Mouse (Mus musculus) forebrain, embryonic 15.5 days (tissue): ENCODE results near the gene Gm45062. TPM values are rescaled to one million over a fixed set of nuclear protein-coding genes. Genes with fewer than 3 reads are reported as not detected.
A peak's percentile ranks its signal among the peaks of the same experiment; 100 is the strongest.

Experiments used
- ATAC-seq: fragments of 200-750 bp; cut with Nextera tagmentation; replicated peaks from 2 replicates; pipeline ENCODE4 v1.8.0; 2017; ENCODE audit warnings: mild to moderate bottlenecking, moderate TSS enrichment, moderate library complexity
- H3K27ac ChIP-seq: fragments of 300-500 bp; sonication (generic); replicated peaks from 2 replicates; pipeline ENCODE4 v1.5.1; 2015; ENCODE audit warnings: mild to moderate bottlenecking, inconsistent platforms
- H3K27me3 ChIP-seq: fragments of 300-500 bp; sonication (generic); 2 replicates; pipeline ENCODE4 v1.6.1; 2015; ENCODE audit warnings: inconsistent platforms
- H3K36me3 ChIP-seq: fragments of 300-500 bp; sonication (generic); 2 replicates; pipeline ENCODE4 v1.6.1; 2015; ENCODE audit warnings: mild to moderate bottlenecking, inconsistent platforms
- H3K4me1 ChIP-seq: fragments of 300-500 bp; sonication (generic); 2 replicates; pipeline ENCODE4 v1.6.1; 2015; ENCODE audit warnings: inconsistent platforms
- H3K4me2 ChIP-seq: fragments of 300-500 bp; sonication (generic); replicated peaks from 2 replicates; pipeline ENCODE4 v1.6.1; 2015; ENCODE audit warnings: mild to moderate bottlenecking, inconsistent platforms
- H3K4me3 ChIP-seq: fragments of 300-500 bp; sonication (generic); 2 replicates; pipeline ENCODE4 v1.5.1; 2015; ENCODE audit warnings: mild to moderate bottlenecking, inconsistent platforms
- H3K9ac ChIP-seq: fragments of 300-500 bp; sonication (generic); replicated peaks from 2 replicates; pipeline ENCODE4 v1.6.1; 2015; ENCODE audit warnings: mild to moderate bottlenecking, inconsistent platforms
- H3K9me3 ChIP-seq: fragments of 300-500 bp; sonication (generic); 2 replicates; pipeline ENCODE4 v1.6.1; 2016; ENCODE audit warnings: inconsistent platforms
- WGBS: fragments of 180-500 bp; shearing (Covaris S2); methylation state at CpG from one replicate; pipeline ENCODE4 v1.1.7; 2015; ENCODE audit warnings: mixed read lengths; 5-methylcytosine and 5-hydroxymethylcytosine counted together
- polyA plus RNA-seq: library from polyadenylated mRNA; unstranded; fragments of >200 nt; fragmentation: Nextera tagmentation; extraction: Ambion mirVana; gene quantifications from 2 replicates; pipeline ENCODE4 v1.2.1, GENCODE M21; 2015

The Gm45062 gene
- polyA plus RNA-seq, 1 experiment from 2014 or later = 21.8 TPM

- WGBS = 94% methylated on average over 8 of the region's 8 CpGs
- Histone ChIP-seq H3K9ac (no peak overlapping the region), H3K27me3 (no peaks in the 10 kb centered on the region), H3K4me2 (no peak overlapping the region), H3K4me1 (no peaks in the 10 kb centered on the region), H3K9me3 (no peaks in the 10 kb centered on the region), H3K27ac (no peak overlapping the region), H3K4me3 (no peak overlapping the region), H3K36me3 (no peaks in the 10 kb centered on the region)
- no peak for ATAC-seq
Measured at GRCm38 (mm10) chr6:8628226-8628625, 369.0 kb downstream of the Gm45062 start.

- Histone ChIP-seq H3K9me3 (no peaks in the 10 kb centered on the region), H3K27me3 (no peaks in the 10 kb centered on the region), H3K36me3 (no peaks in the 10 kb centered on the region), H3K4me1 (no peaks in the 10 kb centered on the region), H3K27ac (no peak overlapping the region), H3K4me3 (no peak overlapping the region), H3K4me2 (no peak overlapping the region), H3K9ac (no peak overlapping the region)
- WGBS = 90% methylated on average over 7 of the region's 7 CpGs
- no peak for ATAC-seq
Measured at GRCm38 (mm10) chr6:8628715-8629267, 369.5 kb downstream of the Gm45062 start.

GRCm38 (mm10) chr6:8630531-8630930, 371.3 kb downstream of the Gm45062 start:
- Histone ChIP-seq H3K9me3 (no peaks in the 10 kb centered on the region), H3K27me3 (no peaks in the 10 kb centered on the region), H3K27ac (no peak overlapping the region), H3K4me1 (no peaks in the 10 kb centered on the region), H3K4me2 (no peak overlapping the region), H3K4me3 (no peak overlapping the region), H3K9ac (no peak overlapping the region), H3K36me3 (no peaks in the 10 kb centered on the region)
- 92% methylated on average over 7 of the region's 7 CpGs for WGBS
- no peak for ATAC-seq

- H3K27me3 ChIP-seq = no peaks in the 10 kb centered on the region
- ATAC-seq = no peak
- H3K9ac ChIP-seq = no peak overlapping the region
- no peaks in the 10 kb centered on the region for H3K9me3 ChIP-seq
- H3K4me3 ChIP-seq = no peak overlapping the region
- H3K36me3 ChIP-seq = no peaks in the 10 kb centered on the region
- 77% methylated on average over 8 of the region's 8 CpGs for WGBS
- H3K4me1 ChIP-seq = no peaks in the 10 kb centered on the region
- H3K27ac ChIP-seq = no peak overlapping the region
- no peak overlapping the region for H3K4me2 ChIP-seq
Measured at GRCm38 (mm10) chr6:8631362-8631761, 372.1 kb downstream of the Gm45062 start.

GRCm38 (mm10) chr6:8631986-8632632, 372.9 kb downstream of the Gm45062 start:
- Histone ChIP-seq H3K4me2 (no peak overlapping the region), H3K36me3 (no peaks in the 10 kb centered on the region), H3K9me3 (no peaks in the 10 kb centered on the region), H3K4me1 (no peaks in the 10 kb centered on the region), H3K9ac (no peak overlapping the region), H3K27me3 (no peaks in the 10 kb centered on the region), H3K4me3 (no peak overlapping the region), H3K27ac (no peak overlapping the region)
- 87% methylated on average over 5 of the region's 5 CpGs for WGBS
- no peak for ATAC-seq

- no peaks in the 10 kb centered on the region for H3K9me3 ChIP-seq
- ATAC-seq = no peak
- H3K27ac ChIP-seq = no peak overlapping the region
- H3K9ac ChIP-seq = no peak overlapping the region
- no peak overlapping the region for H3K4me3 ChIP-seq
- H3K4me2 ChIP-seq = no peak overlapping the region
- H3K36me3 ChIP-seq = no peaks in the 10 kb centered on the region
- H3K4me1 ChIP-seq = no peaks in the 10 kb centered on the region
- WGBS = 94% methylated on average over 4 of the region's 4 CpGs
- no peaks in the 10 kb centered on the region for H3K27me3 ChIP-seq
Measured at GRCm38 (mm10) chr6:8632701-8633100, 373.5 kb downstream of the Gm45062 start.

GRCm38 (mm10) chr6:8638122-8638521, 378.9 kb downstream of the Gm45062 start:
- no peak overlapping the region for H3K9ac ChIP-seq
- WGBS = 80% methylated on average over 4 of the region's 4 CpGs
- no peak overlapping the region for H3K4me3 ChIP-seq
- no peak overlapping the region for H3K27ac ChIP-seq
- 0 out of 2 replicates have a peak, but pooled peaks have one; percentile 23 for ATAC-seq
- no peaks in the 10 kb centered on the region for H3K4me1 ChIP-seq
- no peak overlapping the region for H3K4me2 ChIP-seq
- H3K36me3 ChIP-seq = no peaks in the 10 kb centered on the region
- no peaks in the 10 kb centered on the region for H3K27me3 ChIP-seq
- no peaks in the 10 kb centered on the region for H3K9me3 ChIP-seq

- no peak for ATAC-seq
- no peaks in the 10 kb centered on the region for H3K36me3 ChIP-seq
- no peaks in the 10 kb centered on the region for H3K9me3 ChIP-seq
- no peak overlapping the region for H3K4me3 ChIP-seq
- no peaks in the 10 kb centered on the region for H3K4me1 ChIP-seq
- 89% methylated on average over 4 of the region's 4 CpGs for WGBS
- H3K9ac ChIP-seq = no peak overlapping the region
- no peak overlapping the region for H3K4me2 ChIP-seq
- no peak overlapping the region for H3K27ac ChIP-seq
- no peaks in the 10 kb centered on the region for H3K27me3 ChIP-seq
Measured at GRCm38 (mm10) chr6:8638899-8639298, 379.6 kb downstream of the Gm45062 start.

- Histone ChIP-seq H3K4me3 (no peak overlapping the region), H3K9me3 (no peaks in the 10 kb centered on the region), H3K4me2 (no peak overlapping the region), H3K27ac (no peak overlapping the region), H3K27me3 (no peaks in the 10 kb centered on the region), H3K9ac (no peak overlapping the region), H3K36me3 (no peaks in the 10 kb centered on the region), H3K4me1 (no peaks in the 10 kb centered on the region)
- WGBS = 89% methylated on average over 2 of the region's 2 CpGs
- no peak for ATAC-seq
Measured at GRCm38 (mm10) chr6:8639526-8639925, 380.3 kb downstream of the Gm45062 start.

GRCm38 (mm10) chr6:8640863-8641262, 381.6 kb downstream of the Gm45062 start:
- Histone ChIP-seq H3K9me3 (no peaks in the 10 kb centered on the region), H3K36me3 (no peaks in the 10 kb centered on the region), H3K4me1 (peaks cover 3% of the 10 kb centered on the region; the same call in 1 of the 2 replicates), H3K4me3 (no peak overlapping the region), H3K4me2 (no peak overlapping the region), H3K9ac (no peak overlapping the region), H3K27me3 (no peaks in the 10 kb centered on the region), H3K27ac (no peak overlapping the region)
- 85% methylated on average over 5 of the region's 5 CpGs for WGBS
- no peak for ATAC-seq

GRCm38 (mm10) chr6:8644703-8645102, 385.5 kb downstream of the Gm45062 start:
- ATAC-seq = no peak

GRCm38 (mm10) chr6:8645708-8646107, 386.5 kb downstream of the Gm45062 start:
- Histone ChIP-seq H3K9ac (no peak overlapping the region), H3K4me1 (peaks cover 3% of the 10 kb centered on the region; the same call in 1 of the 2 replicates), H3K9me3 (no peaks in the 10 kb centered on the region), H3K4me3 (no peak overlapping the region), H3K4me2 (no peak overlapping the region), H3K27me3 (no peaks in the 10 kb centered on the region), H3K27ac (no peak overlapping the region), H3K36me3 (0 out of 2 replicates have a peak, but pooled peaks cover 3% of the 10 kb centered on the region)
- 39% methylated on average over 2 of the region's 2 CpGs for WGBS
- ATAC-seq = peak; percentile 51; the same call in 1 of the 2 replicates

More at GRCm38 (mm10) chr6:8644703-8645102, 385.5 kb downstream of the Gm45062 start:
- no peak overlapping the region for H3K9ac ChIP-seq
- no peaks in the 10 kb centered on the region for H3K9me3 ChIP-seq
- H3K4me3 ChIP-seq = no peak overlapping the region
- WGBS = 85% methylated on average over 10 of the region's 10 CpGs
- no peak overlapping the region for H3K4me2 ChIP-seq
- no peaks in the 10 kb centered on the region for H3K27me3 ChIP-seq
- H3K36me3 ChIP-seq = no peaks in the 10 kb centered on the region
- H3K4me1 ChIP-seq = peaks cover 3% of the 10 kb centered on the region; the same call in 1 of the 2 replicates
- no peak overlapping the region for H3K27ac ChIP-seq
